Mouse (Mus musculus): Measurements from ENCODE around the gene Vti1a.

GRCm38 (mm10) chr19:55461963-55462362 lies 145.9 kb downstream of the Vti1a start:
- TF ChIP-seq POLR2A (IDR thresholded peaks at IDR 0.05; ENCODE audit: insufficient read depth, low read depth, low read length) (no peak), CTCF (IDR thresholded peaks at IDR 0.05; ENCODE audit: insufficient read depth, low read depth, low read length) (no peak)

Measured in olfactory bulb, adult 2 months (tissue).